Mouse (Mus musculus) lung, postnatal 25 days (tissue): Measurements from ENCODE around the gene Prpsap2.
"Not testable (repeated sequence)": the region's sequence is repeated elsewhere in the genome, so short reads cannot be mapped to it uniquely, and the experiment has no call there.

Source experiments
- DNase-seq: peaks from one replicate; pipeline ENCODE4 v3.0.0; 2022; ENCODE audit warnings: low spot score

The Prpsap2 gene

GRCm38 (mm10) chr11:61761584-61762407 is at the start of gene Prpsap2:
TSS of gene Prpsap2 (minus strand) at chr11:61762088.
- DNase-seq, result peak; percentile 99

- no peak for DNase-seq
These were observed 47.9 kb upstream of the Prpsap2 start for GRCm38 (mm10) chr11:61809793-61810192.

DNA sequence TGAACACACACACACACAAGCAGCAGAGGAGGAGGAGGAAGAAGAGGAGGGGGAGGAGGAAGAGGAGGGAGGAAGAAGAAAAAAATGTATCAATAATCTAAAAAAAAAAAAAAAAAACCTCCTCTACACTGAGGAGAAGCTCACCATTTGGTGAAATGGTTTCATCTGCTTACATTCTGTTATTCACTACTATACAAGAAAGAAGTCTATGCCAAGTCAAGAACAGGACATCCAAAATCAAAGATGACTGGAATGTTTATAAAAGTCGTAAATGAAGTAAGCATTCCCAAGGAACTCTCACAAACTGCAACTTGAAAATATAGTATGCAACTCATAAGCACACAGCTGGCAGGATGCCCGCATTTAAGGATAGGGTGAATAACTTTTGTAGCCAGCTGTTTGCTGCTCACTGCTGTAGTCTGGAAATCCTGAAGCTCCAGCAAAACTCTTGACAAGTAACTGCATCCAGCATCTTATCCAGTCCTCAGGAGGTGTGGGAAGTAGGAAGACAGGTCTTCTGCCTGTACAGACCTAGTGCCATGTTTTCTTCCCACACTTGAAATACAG is 46.7 kb upstream of the Prpsap2 start:
- no peak for DNase-seq

GRCm38 (mm10) chr11:61793441-61793840 is 31.6 kb upstream of the Prpsap2 start:
- no peak for DNase-seq

- no peak for DNase-seq
These were observed 26.7 kb upstream of the Prpsap2 start for GRCm38 (mm10) chr11:61788550-61788949.

- not testable (repeated sequence) for DNase-seq
These were observed 20.6 kb upstream of the Prpsap2 start for GRCm38 (mm10) chr11:61782526-61782925.

DNA sequence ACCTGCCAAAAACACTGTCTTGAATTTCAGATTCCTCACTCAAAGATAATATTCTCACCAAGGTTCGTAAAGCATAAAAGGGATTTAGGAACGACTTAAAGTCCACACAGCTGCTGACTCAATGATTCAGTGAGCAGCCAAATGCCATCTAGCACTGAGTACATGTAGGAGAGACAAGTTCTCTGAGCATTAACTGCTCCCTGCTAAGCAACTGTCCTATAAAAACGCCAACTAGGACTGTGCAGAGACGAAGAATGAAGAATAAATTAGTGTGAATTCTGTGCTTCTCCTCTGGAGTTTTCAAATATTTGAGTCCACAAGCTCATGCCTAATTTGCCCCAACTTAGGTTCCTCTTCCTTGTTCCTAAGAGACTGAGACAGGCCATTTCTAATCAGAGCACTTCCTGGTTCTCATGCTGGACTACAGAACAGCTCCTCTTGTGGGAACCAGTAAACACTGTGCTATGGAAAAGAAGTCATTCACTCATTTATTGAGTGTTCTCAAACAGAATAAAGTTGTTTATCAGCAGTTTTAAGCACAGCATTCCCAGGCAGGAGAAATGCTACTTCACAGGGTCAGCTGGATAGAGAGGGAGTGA is 12.8 kb upstream of the Prpsap2 start:
- DNase-seq, result no peak

DNA sequence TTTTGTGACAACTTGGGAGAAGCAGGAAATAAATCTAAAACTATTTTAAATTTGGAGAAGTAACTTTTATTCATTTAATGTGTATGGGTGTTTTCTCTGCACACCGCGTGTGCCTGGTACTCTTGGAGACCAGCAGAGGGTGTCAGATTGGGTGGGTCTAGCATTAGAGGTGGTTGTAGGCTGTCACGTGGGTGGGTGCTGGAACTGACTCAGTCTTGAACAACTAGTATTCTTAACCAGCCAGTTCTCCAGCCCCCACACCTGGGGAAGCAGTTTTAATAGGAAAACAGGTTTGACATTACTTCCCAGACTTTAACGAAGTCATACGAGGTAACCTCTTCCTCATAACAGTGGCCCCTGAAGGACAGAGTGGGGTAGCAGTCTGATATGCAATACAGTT is 1.4 kb downstream of the Prpsap2 start:
- DNase-seq, result no peak

DNA sequence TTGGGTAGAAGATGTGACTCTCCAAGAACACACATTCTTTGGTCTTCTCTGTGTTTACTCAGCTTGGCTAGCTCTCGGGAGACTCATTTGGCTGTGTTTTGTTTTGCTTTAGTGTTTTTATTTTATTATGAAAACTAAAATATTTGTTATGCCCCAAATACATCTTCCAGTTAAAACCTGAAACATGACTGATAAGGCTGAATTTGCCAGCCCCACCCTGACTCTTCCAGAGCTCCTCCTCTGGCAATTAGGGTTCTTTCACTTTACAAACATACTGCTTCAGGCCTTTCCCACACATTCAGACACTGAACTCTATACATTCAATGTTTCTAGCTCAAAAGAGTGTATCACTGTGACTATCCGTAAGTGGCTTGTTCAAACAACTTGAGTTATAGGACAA is 4.7 kb downstream of the Prpsap2 start:
- DNase-seq, result no peak

DNA sequence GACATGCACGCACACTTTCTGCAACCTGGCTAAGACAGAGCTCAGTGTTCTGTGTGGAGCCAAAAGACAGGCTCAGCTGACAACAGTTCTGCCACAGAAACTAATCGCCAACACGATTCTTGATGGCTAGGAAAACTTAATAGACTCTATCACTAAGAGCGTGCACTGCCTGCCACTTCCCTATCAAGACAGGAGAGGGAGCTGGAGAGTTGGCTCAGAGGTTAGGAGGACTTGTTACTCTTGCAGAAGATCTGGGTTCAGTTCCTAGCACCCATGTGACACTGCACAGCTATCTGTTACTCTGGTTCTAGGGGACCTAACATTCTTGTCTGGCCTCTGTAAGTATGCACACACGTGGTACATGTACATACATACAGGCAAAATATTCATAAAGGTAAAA is 10.3 kb downstream of the Prpsap2 start:
- DNase-seq, result no peak

DNA sequence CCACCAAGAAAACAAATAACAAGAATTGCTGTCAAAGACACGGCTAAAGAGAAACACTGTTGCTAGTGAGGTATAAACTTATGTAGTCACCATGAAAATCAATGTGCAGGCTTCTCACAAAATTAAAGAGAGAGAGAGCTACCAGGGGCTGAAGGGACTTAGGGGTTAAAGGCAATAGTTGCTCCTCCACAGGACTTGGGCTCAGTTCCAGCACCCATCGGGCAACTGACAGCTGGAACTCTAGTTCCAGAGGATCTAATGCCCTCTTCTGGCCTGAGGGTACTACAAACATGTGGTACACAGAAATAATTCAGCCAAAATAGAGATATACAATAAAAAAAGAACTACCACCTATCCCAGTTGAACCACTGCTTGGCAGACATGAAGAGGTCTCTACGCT is 14.7 kb downstream of the Prpsap2 start:
- DNase-seq, result no peak

GRCm38 (mm10) chr11:61745781-61746180 is 16.1 kb downstream of the Prpsap2 start:
- DNase-seq, result no peak

DNA sequence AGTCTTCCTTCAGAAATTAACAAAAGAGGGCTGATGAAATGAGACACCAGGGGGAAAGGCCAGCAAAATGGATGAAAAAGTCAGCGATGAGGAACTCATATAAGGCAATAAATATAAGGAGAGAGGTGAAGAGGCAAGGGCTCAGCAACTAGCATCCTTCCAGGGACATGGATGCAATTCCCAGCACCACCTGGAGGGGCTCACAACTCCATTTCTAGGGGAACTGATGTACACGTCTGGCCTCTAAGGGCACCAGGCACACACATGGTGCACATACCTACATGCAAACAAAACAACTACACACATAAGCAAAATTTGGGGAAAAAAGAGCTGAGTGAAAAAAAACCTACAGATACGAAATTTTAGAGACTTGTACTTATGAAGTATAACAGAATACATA is 17.4 kb downstream of the Prpsap2 start:
- DNase-seq, result no peak

DNA sequence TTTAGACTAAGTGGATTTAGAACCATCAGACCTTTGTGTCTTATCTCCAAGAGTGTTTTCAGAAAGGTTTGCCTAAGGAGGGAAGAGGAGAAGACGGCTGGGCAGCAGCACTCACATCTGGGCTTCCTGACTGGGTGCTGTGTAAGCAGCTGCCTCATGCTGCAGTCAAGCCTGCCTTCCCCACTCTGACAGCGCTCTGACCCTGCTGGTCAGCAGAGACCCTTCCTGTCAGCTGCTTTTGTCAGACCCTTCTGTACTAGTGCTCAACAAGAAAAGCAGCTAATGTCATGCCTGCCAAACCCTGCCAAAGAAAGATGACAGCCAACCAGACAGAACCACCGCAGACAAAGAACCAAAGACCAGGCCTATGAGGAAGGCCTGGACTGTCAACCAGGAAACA is 18.1 kb downstream of the Prpsap2 start:
- DNase-seq, result no peak

GRCm38 (mm10) chr11:61740500-61740899 is 21.4 kb downstream of the Prpsap2 start:
- DNase-seq, result no peak

DNA sequence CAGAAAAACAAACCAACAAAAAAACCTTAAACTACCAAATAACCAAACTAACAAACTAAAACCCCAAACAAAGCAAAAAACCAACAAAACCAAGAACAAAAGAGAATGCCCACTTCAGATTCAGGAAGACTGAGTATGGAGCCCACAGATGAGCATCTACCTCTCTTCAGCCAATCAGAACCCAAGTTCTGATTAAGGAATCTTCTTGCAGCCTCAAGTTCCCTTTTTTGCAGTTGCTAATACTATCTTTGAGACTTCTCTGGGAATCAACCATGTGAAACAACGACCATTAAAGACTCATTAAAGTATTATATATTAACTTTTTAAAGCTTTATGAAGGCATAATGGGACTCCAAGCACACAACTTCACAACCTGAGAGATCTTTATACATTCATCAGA is 24.6 kb downstream of the Prpsap2 start:
- no peak for DNase-seq

DNA sequence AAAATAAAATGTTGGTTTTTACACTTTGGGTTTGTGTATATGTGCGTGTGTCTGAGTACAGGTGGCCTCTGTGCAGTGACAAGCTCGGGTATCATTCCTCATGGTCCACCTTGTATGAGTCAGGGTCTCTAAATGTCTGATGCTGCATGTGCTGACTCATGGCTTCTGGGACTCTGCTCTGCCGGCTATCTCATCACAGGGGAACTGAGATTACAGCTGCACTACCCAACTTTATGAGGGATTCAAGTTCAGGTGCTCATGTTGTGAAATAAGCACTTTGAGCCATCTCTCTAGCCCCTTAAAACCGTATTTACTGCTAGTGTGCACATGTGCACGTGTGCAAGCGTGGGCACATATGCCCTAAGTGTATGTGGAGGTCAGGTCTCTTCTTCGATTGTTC is 29.2 kb downstream of the Prpsap2 start:
- no peak for DNase-seq

- peak; percentile 17 for DNase-seq
These were observed 33.9 kb downstream of the Prpsap2 start for GRCm38 (mm10) chr11:61728037-61728436.

GRCm38 (mm10) chr11:61722077-61722476 is 39.8 kb downstream of the Prpsap2 start:
- no peak for DNase-seq

DNA sequence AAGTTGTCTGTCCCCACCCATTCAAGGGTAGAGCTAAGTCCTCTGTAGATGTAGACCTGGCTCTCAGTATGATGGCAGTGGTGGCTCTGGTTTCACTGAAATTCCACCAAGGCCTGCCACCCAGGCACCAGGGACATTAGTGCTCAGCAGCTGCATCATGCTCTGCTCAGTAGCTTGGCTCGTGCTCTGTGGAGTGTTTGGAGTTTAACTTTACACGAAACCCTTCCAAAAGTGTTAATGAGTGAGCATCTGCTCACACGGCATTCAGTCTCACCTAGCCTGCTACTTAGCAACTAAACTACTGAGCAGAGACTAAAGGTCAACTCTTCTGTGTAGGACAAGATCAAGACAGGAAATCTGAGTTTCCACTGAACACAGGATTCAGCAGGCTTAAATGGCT is 41.3 kb downstream of the Prpsap2 start, which contains the start of gene Slc5a10:
Gene Slc5a10, minus strand, starts transcription at position 191 of the 400 bp plus-strand sequence.
- no peak for DNase-seq

DNA sequence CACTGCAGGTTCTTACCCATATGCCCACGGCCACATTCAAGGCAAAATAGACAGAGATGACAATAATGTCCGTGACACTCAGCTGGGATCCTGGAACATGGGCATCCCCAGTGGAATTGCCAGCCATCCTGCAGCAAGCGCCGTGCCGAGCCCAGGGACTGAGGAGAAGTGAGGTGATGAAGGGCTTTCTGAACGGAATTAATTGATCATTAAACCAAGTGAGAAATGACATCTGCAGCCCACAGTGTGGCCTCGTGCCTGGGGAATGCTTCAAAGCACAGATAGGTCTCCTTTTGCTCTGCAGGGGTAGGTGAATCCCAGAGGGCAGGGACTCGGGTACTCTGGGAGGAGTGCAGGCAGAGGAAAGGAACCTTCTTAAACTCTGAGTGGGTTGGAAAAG is 42.1 kb downstream of the Prpsap2 start:
- DNase-seq, result no peak

DNA sequence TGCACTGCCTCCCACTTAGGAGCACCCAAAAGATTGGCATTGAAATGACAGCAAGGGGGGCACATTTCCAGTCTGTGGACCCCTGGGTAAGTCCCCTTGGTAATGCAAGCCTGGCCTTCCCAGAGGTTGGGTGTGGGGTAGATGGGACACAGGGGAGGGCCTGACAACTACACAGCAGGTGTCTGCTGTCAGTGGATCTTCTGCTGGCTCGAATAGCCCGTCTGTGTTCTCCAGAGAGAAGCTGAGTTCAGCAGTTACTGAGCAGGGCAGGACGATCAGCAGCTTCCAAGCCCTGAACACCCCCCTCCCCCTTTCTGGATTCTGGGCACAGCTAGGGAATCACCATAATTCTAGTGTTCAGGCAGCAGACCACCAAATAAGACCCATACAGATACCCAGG is 42.5 kb downstream of the Prpsap2 start:
- no peak for DNase-seq

DNA sequence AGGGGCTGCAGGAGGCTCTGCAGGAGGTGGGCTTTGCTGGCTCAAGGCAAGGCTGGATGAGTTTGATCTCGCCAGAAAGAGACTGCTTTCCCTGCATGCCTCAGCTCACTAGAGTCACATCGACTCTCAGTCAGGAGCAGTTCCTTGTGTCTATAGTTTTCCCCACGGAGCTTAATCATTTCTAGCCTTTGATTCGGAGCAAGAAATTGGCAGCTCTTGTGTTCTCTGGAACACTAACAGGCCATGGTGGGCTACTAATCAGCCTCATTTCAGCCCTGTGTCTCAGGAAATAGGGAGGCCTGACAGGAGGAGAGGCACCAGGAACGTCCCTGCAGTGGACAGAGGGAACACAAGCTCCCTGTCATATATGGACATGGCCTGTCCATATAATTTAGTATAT is 43.9 kb downstream of the Prpsap2 start:
- no peak for DNase-seq
